Comparison of ENCODE assay signal across 9 mouse cellular contexts in genomic region chr1:125910211-125910870, GRCm38 (mm10). TPM values are rescaled to one million over a fixed set of nuclear protein-coding genes. Genes with fewer than 3 reads are reported as not detected.
DNase-seq lines count a peak whose midpoint lies in the region; ATAC-seq lines count a peak whose summit lies in the region.
"Had no signal": no experiment of that assay in that cellular context is flagged by ENCODE, and none has a peak within 500 bp of the region (broad histone marks: within the 10 kb centered on the region; RNA-seq: fewer than 3 reads in every experiment).

No protein-coding gene starts in this region.

- peaks cover 53% of the 10 kb centered on the region for H3K27me3 ChIP-seq in heart, embryonic 14.5 days (ENCODE audit: control insufficient read depth, insufficient read depth, low read length)
- H3K27me3 ChIP-seq in neural tube, embryonic 14.5 days (ENCODE audit: control insufficient read depth, insufficient read depth, low read length) = no peaks in the 10 kb centered on the region

- intact Hi-C loops in left cerebral cortex, postnatal 36 days (cut with DNase I) = loop anchor here (5.0 to 10.0 kb wide), 3 partner anchors 306 to 1024 kb away; no protein-coding TSS in a partner anchor

- ATAC-seq in heart, embryonic 14.5 days (ENCODE audit: insufficient number of reproducible peaks, insufficient read depth, low FRiP score, low read depth) = no peak
- ATAC-seq in neural tube, embryonic 14.5 days (ENCODE audit: low read depth) = peak; percentile 52; the same call in 1 of the 2 replicates

- H3K4me1 ChIP-seq in heart, embryonic 14.5 days (ENCODE audit: control insufficient read depth in 2 of 2, insufficient read depth in 2 of 2, low read length in 2 of 2) = peaks cover 11 to 15% of the 10 kb centered on the region in 2 experiments; a peak in 3 of 4 replicates
- peaks cover 21% of the 10 kb centered on the region for H3K4me1 ChIP-seq in neural tube, embryonic 14.5 days (ENCODE audit: control insufficient read depth, insufficient read depth, low read length)

- no peaks in the 10 kb centered on the region for H3K9me3 ChIP-seq in heart, embryonic 14.5 days (ENCODE audit: control insufficient read depth, low read length)
- H3K9me3 ChIP-seq in neural tube, embryonic 14.5 days (ENCODE audit: control insufficient read depth, low read length) = no peaks in the 10 kb centered on the region
- H3K9me3 ChIP-seq: megakaryocyte, embryonic 14.5 days had no signal

- H3K4me3 ChIP-seq in heart, embryonic 14.5 days (ENCODE audit: control insufficient read depth in 1 of 2, insufficient read depth in 1 of 2, low read depth in 1 of 2, low read length in 2 of 2) = peak overlapping the region; percentile 49 to 50; a peak in 2 of 4 replicates
- H3K4me3 ChIP-seq in neural tube, embryonic 14.5 days (ENCODE audit: low read depth, low read length) = peak overlapping the region; percentile 45

- peak; percentile 3 for DNase-seq in adrenal gland, adult 2 months
- DNase-seq in adrenal gland, adult 18-20 months (ENCODE audit: low spot score in 2 of 2) = no peak
- peak; percentile 9 for DNase-seq in ovary, postnatal 36 days (ENCODE audit: low spot score)
- DNase-seq in ovary, adult 18-20 months (ENCODE audit: low spot score) = no peak
- DNase-seq in left cerebral cortex, postnatal 36 days (ENCODE audit: low spot score in 2 of 2) = peak; percentile 9 to 21
- DNase-seq in adipocyte (ENCODE audit: low spot score) = no peak

- peak overlapping the region; percentile 97 for H3K4me2 ChIP-seq in heart, embryonic 14.5 days (ENCODE audit: low read length)
- peak overlapping the region; percentile 75 for H3K4me2 ChIP-seq in neural tube, embryonic 14.5 days (ENCODE audit: low read depth, low read length)

- H3K36me3 ChIP-seq in heart, embryonic 14.5 days (ENCODE audit: control insufficient read depth, insufficient read depth, low read length) = no peaks in the 10 kb centered on the region
- no peaks in the 10 kb centered on the region for H3K36me3 ChIP-seq in neural tube, embryonic 14.5 days (ENCODE audit: control insufficient read depth, insufficient read depth, low read length)

- H3K9ac ChIP-seq in heart, embryonic 14.5 days (ENCODE audit: low read length) = no peak overlapping the region
- 0 out of 2 replicates have a peak overlapping the region, but pooled peaks have one; percentile 16 for H3K9ac ChIP-seq in neural tube, embryonic 14.5 days (replicated peaks; ENCODE audit: low read depth, low read length)

- 15% methylated on average over 14 of the region's 14 CpGs for WGBS in heart, embryonic 14.5 days
- 10% methylated on average over 14 of the region's 14 CpGs for WGBS in neural tube, embryonic 14.5 days

- H3K27ac ChIP-seq in heart, embryonic 14.5 days (replicated peaks in 1 of 2; ENCODE audit: control insufficient read depth in 1 of 2, insufficient read depth in 1 of 2, low read depth in 2 of 2, low read length in 2 of 2) = no peak overlapping the region
- no peak overlapping the region for H3K27ac ChIP-seq in neural tube, embryonic 14.5 days (ENCODE audit: low read depth, low read length)

RNA-seq across cellular contexts. Expression of gene Lypd1, which starts 2.6 kb away (rescaled TPM):
- total RNA-seq in adrenal gland, adult 2 months (2021) = 10 to 100 TPM in 1 of 2 experiments, 1 to 10 TPM in 1; 8.5 to 20.4 TPM
- 0.98 and 2.0 TPM in 2 replicates for polyA plus RNA-seq in adrenal gland, adult 2 months (2012; rRNA removed)
- total RNA-seq in adrenal gland, adult 18-20 months (2021) = 10 to 100 TPM; 10.0 to 10.3 TPM
- 0.61 and 0.84 TPM in 2 replicates for polyA plus RNA-seq in heart, embryonic 14.5 days (2014; fragmentation: Nextera tagmentation; extraction: Ambion mirVana)
- total RNA-seq in left cerebral cortex, postnatal 36 days (2021) = 100 to 1,000 TPM in 1 of 2 experiments, 10 to 100 TPM in 1; 97.8 to 104 TPM
- polyA plus RNA-seq in neural tube, embryonic 14.5 days (2014; fragmentation: Nextera tagmentation; extraction: Ambion mirVana) = 66.3 and 76.6 TPM in 2 replicates

Comparison
In these comparisons a context has a peak if more than half of its experiments do, and no peak if none do; other contexts are left out.
1. DNase-seq: peak in adrenal gland, adult 2 months (single experiment), ovary, postnatal 36 days (single experiment) and left cerebral cortex, postnatal 36 days (2 of 2); none in adrenal gland, adult 18-20 months (0 of 2), ovary, adult 18-20 months (single experiment) and adipocyte (single experiment).
2. RNA of gene Lypd1, which starts 2.6 kb away (total RNA-seq): 97.8 to 104 TPM in left cerebral cortex, postnatal 36 days; 8.5 to 20.4 TPM in adrenal gland, adult 2 months and 10.0 to 10.3 TPM in adrenal gland, adult 18-20 months; every median in the first group is over 4 times any median in the second.